Mouse (Mus musculus) embryonic facial prominence, embryonic 14.5 days (tissue): Measurements from ENCODE around the gene Rexo1. TPM values are rescaled to one million over a fixed set of nuclear protein-coding genes. Genes with fewer than 3 reads are reported as not detected.

ENCODE experiments used
- ATAC-seq: fragments of 200-750 bp; cut with Nextera tagmentation; 2 replicates; pipeline ENCODE4 v1.8.0; 2017; ENCODE audit warnings: low read depth, moderate number of reproducible peaks, moderate TSS enrichment
- DNase-seq: peaks from one replicate; pipeline ENCODE4 v3.0.0-alpha.2; 2015; ENCODE audit warnings: low spot score
- H3K27ac ChIP-seq: fragments of 300-500 bp; sonication (generic); replicated peaks from 2 replicates; pipeline ENCODE4 v1.5.1; 2014; ENCODE audit warnings: low read depth, mild to moderate bottlenecking, low read length, moderate library complexity
- H3K27me3 ChIP-seq: fragments of 300-500 bp; sonication (generic); replicated peaks from 2 replicates; pipeline ENCODE4 v1.6.1; 2014; ENCODE audit warnings: low read length; ENCODE audit not compliant: control insufficient read depth, insufficient read depth
- H3K36me3 ChIP-seq: fragments of 300-500 bp; sonication (generic); 2 replicates; pipeline ENCODE4 v1.6.1; 2014; ENCODE audit warnings: low read length, mixed read lengths; ENCODE audit not compliant: control insufficient read depth, insufficient read depth
- H3K4me1 ChIP-seq: fragments of 300-500 bp; sonication (generic); 2 replicates; pipeline ENCODE4 v1.6.1; 2014; ENCODE audit warnings: antibody characterized with exemption, low read length; ENCODE audit not compliant: control insufficient read depth, insufficient read depth
- H3K4me2 ChIP-seq: fragments of 300-500 bp; sonication (generic); 2 replicates; pipeline ENCODE4 v1.6.1; 2014; ENCODE audit warnings: low read depth, mild to moderate bottlenecking, low read length, moderate library complexity, mixed read lengths
- H3K4me3 ChIP-seq: fragments of 300-500 bp; sonication (generic); 2 replicates; pipeline ENCODE4 v1.5.1; 2014; ENCODE audit warnings: low read depth, mild to moderate bottlenecking, low read length
- H3K9ac ChIP-seq: fragments of 300-500 bp; sonication (generic); 2 replicates; pipeline ENCODE4 v1.6.1; 2014; ENCODE audit warnings: low read depth, mild to moderate bottlenecking, low read length, moderate library complexity, mixed read lengths
- H3K9me3 ChIP-seq: fragments of 300-500 bp; sonication (generic); 2 replicates; pipeline ENCODE4 v1.6.1; 2016; ENCODE audit warnings: low read length; ENCODE audit not compliant: control insufficient read depth
- WGBS: fragments of 180-500 bp; shearing (Covaris S2); extraction: QIAGEN DNeasy Blood & Tissue Kit; methylation state at CpG from one replicate; pipeline ENCODE4 v1.1.7; 2014; 5-methylcytosine and 5-hydroxymethylcytosine counted together
- polyA plus RNA-seq: library from polyadenylated mRNA; unstranded; fragments of >200 nt; fragmentation: Nextera tagmentation; extraction: Ambion mirVana; gene quantifications from 2 replicates; pipeline ENCODE4 v1.2.1, GENCODE M21; 2014

Gene Rexo1
- polyA plus RNA-seq, 1 experiment from 2014 or later, result 22.6 TPM

- WGBS, result 75% methylated on average over 1 of the region's 2 CpGs
- Histone ChIP-seq H3K27ac (no peak overlapping the region), H3K36me3 (peaks cover 37% of the 10 kb centered on the region), H3K4me3 (no peak overlapping the region), H3K4me1 (peaks cover 16% of the 10 kb centered on the region), H3K9ac (no peak overlapping the region), H3K9me3 (no peaks in the 10 kb centered on the region), H3K27me3 (no peaks in the 10 kb centered on the region), H3K4me2 (no peak overlapping the region)
- ATAC-seq (no peak), DNase-seq (no peak)
Observed at GRCm38 (mm10) chr10:80604988-80605387, 43.6 kb upstream of the Rexo1 start.

- WGBS, result 88% methylated on average over 7 of the region's 7 CpGs
- peak overlapping the region; percentile 69; the same call in 1 of the 2 replicates for H3K9ac ChIP-seq
- H3K4me2 ChIP-seq, result peak overlapping the region; percentile 94
- H3K27ac ChIP-seq, result no peak overlapping the region
- no peak for ATAC-seq
- H3K9me3 ChIP-seq, result no peaks in the 10 kb centered on the region
- peaks cover 16% of the 10 kb centered on the region for H3K4me1 ChIP-seq
- DNase-seq, result no peak
- H3K36me3 ChIP-seq, result peaks cover 28% of the 10 kb centered on the region
- no peaks in the 10 kb centered on the region for H3K27me3 ChIP-seq
- H3K4me3 ChIP-seq, result peak overlapping the region; percentile 64
Observed at GRCm38 (mm10) chr10:80604001-80604509, 42.7 kb upstream of the Rexo1 start.

- no peak for DNase-seq
- no peak for ATAC-seq
Observed at GRCm38 (mm10) chr10:80603364-80603763, 42.0 kb upstream of the Rexo1 start.

GRCm38 (mm10) chr10:80602698-80603325 is 41.5 kb upstream of the Rexo1 start, which contains the start of the genes Scamp4 and Adat3:
Scamp4 (plus strand) TSS chr10:80602872.
Adat3 (plus strand) TSS chr10:80602880.
- WGBS, result under 1% methylated on average over 47 of the region's 54 CpGs
- Histone ChIP-seq H3K36me3 (peaks cover 17% of the 10 kb centered on the region), H3K4me2 (peak within 1 kb of the TSS; percentile 94), H3K4me1 (peaks cover 16% of the 10 kb centered on the region), H3K9ac (peak within 1 kb of the TSS; percentile 69), H3K4me3 (peak within 1 kb of the TSS; percentile 64), H3K27ac (peak within 1 kb of the TSS; percentile 78), H3K9me3 (no peaks in the 10 kb centered on the region), H3K27me3 (no peaks in the 10 kb centered on the region)
- ATAC-seq, result peak; percentile 97
- DNase-seq, result peak; percentile 98

More at GRCm38 (mm10) chr10:80603364-80603763, 42.0 kb upstream of the Rexo1 start:
- H3K9ac ChIP-seq, result peak overlapping the region; percentile 69
- no peaks in the 10 kb centered on the region for H3K27me3 ChIP-seq
- H3K4me3 ChIP-seq, result peak overlapping the region; percentile 64
- H3K4me1 ChIP-seq, result peaks cover 16% of the 10 kb centered on the region
- peaks cover 21% of the 10 kb centered on the region for H3K36me3 ChIP-seq
- 29% methylated on average over 7 of the region's 7 CpGs for WGBS
- no peaks in the 10 kb centered on the region for H3K9me3 ChIP-seq
- H3K27ac ChIP-seq, result peak overlapping the region; percentile 78; the same call in 1 of the 2 replicates
- H3K4me2 ChIP-seq, result peak overlapping the region; percentile 94

- no peak for ATAC-seq
- Histone ChIP-seq H3K9me3 (no peaks in the 10 kb centered on the region), H3K4me1 (no peaks in the 10 kb centered on the region), H3K9ac (no peak overlapping the region), H3K36me3 (no peaks in the 10 kb centered on the region), H3K27ac (no peak overlapping the region), H3K4me3 (no peak overlapping the region), H3K4me2 (no peak overlapping the region), H3K27me3 (no peaks in the 10 kb centered on the region)
- no peak for DNase-seq
- WGBS, result 46% methylated on average over 4 of the region's 4 CpGs
Observed at GRCm38 (mm10) chr10:80596318-80596717, 35.0 kb upstream of the Rexo1 start.

- WGBS, result under 1% methylated on average over 42 of the region's 73 CpGs
- Histone ChIP-seq H3K36me3 (peaks cover 14% of the 10 kb centered on the region), H3K27me3 (no peaks in the 10 kb centered on the region), H3K4me1 (peaks cover 11% of the 10 kb centered on the region), H3K9ac (peak within 1 kb of the TSS; percentile 94), H3K4me3 (peak within 1 kb of the TSS; percentile 99), H3K27ac (peak within 1 kb of the TSS; percentile 65), H3K4me2 (peak within 1 kb of the TSS; percentile 98), H3K9me3 (no peaks in the 10 kb centered on the region)
- ATAC-seq (peak; percentile 97), DNase-seq (peak; percentile 99)
Observed at GRCm38 (mm10) chr10:80589879-80590854, 28.8 kb upstream of the Rexo1 start, which contains the start of gene Abhd17a. Abhd17a (minus strand) TSS chr10:80590341.

GRCm38 (mm10) chr10:80589127-80589878 is 27.9 kb upstream of the Rexo1 start:
- Histone ChIP-seq H3K9me3 (no peaks in the 10 kb centered on the region), H3K4me3 (peak overlapping the region; percentile 99), H3K27me3 (no peaks in the 10 kb centered on the region), H3K36me3 (peaks cover 17% of the 10 kb centered on the region), H3K9ac (peak overlapping the region; percentile 94), H3K4me1 (peaks cover 11% of the 10 kb centered on the region), H3K27ac (peak overlapping the region; percentile 65; the same call in 1 of the 2 replicates), H3K4me2 (peak overlapping the region; percentile 98)
- DNase-seq, result no peak
- no peak for ATAC-seq
- WGBS, result 16% methylated on average over 12 of the region's 12 CpGs

- no peaks in the 10 kb centered on the region for H3K27me3 ChIP-seq
- H3K27ac ChIP-seq, result peak overlapping the region; percentile 16; the same call in 1 of the 2 replicates
- no peaks in the 10 kb centered on the region for H3K9me3 ChIP-seq
- no peak overlapping the region for H3K4me3 ChIP-seq
- peaks cover 36% of the 10 kb centered on the region for H3K36me3 ChIP-seq
- H3K4me2 ChIP-seq, result no peak overlapping the region
- ATAC-seq (no peak), DNase-seq (peak; percentile 44)
- WGBS, result 45% methylated on average over 3 of the region's 4 CpGs
- no peak overlapping the region for H3K9ac ChIP-seq
- H3K4me1 ChIP-seq, result peaks cover 11% of the 10 kb centered on the region
Observed at GRCm38 (mm10) chr10:80587305-80587657, 25.9 kb upstream of the Rexo1 start.
